Mouse (Mus musculus) embryonic facial prominence, embryonic 11.5 days (tissue): Measurements from ENCODE around the gene Ssrp1. TPM values are rescaled to one million over a fixed set of nuclear protein-coding genes. Genes with fewer than 3 reads are reported as not detected.

ENCODE experiments used
- ATAC-seq: fragments of 200-750 bp; cut with Nextera tagmentation; replicated peaks from 2 replicates; pipeline ENCODE4 v1.8.0; 2017; ENCODE audit warnings: low read depth; ENCODE audit not compliant: insufficient number of reproducible peaks, low FRiP score, low TSS enrichment
- DNase-seq: peaks from one replicate; pipeline ENCODE4 v3.0.0-alpha.2; 2015; ENCODE audit warnings: low spot score
- H3K27ac ChIP-seq: fragments of 300-500 bp; sonication (generic); replicated peaks from 2 replicates; pipeline ENCODE4 v1.5.1; 2014; ENCODE audit warnings: mild to moderate bottlenecking, low read depth, low read length, control low read depth
- H3K27me3 ChIP-seq: fragments of 300-500 bp; sonication (generic); 2 replicates; pipeline ENCODE4 v1.6.1; 2014; ENCODE audit warnings: mild to moderate bottlenecking, low read length, moderate library complexity, mixed read lengths; ENCODE audit not compliant: control insufficient read depth, insufficient read depth
- H3K36me3 ChIP-seq: fragments of 300-500 bp; sonication (generic); replicated peaks from 2 replicates; pipeline ENCODE4 v1.6.1; 2014; ENCODE audit warnings: low read depth, mild to moderate bottlenecking, low read length, moderate library complexity, mixed read lengths; ENCODE audit not compliant: control insufficient read depth, insufficient read depth
- H3K4me1 ChIP-seq: fragments of 300-500 bp; sonication (generic); 2 replicates; pipeline ENCODE4 v1.6.1; 2014; ENCODE audit warnings: low read length, mixed read lengths; ENCODE audit not compliant: control insufficient read depth, insufficient read depth
- H3K4me2 ChIP-seq: fragments of 300-500 bp; sonication (generic); 2 replicates; pipeline ENCODE4 v1.6.1; 2014; ENCODE audit warnings: low read depth, mild to moderate bottlenecking, control low read depth, low read length, moderate library complexity
- H3K4me3 ChIP-seq: fragments of 300-500 bp; sonication (generic); 2 replicates; pipeline ENCODE4 v1.5.1; 2014; ENCODE audit warnings: low read depth, low read length, control low read depth
- H3K9ac ChIP-seq: fragments of 300-500 bp; sonication (generic); replicated peaks from 2 replicates; pipeline ENCODE4 v1.6.1; 2014; ENCODE audit warnings: mild to moderate bottlenecking, control low read depth, low read length
- H3K9me3 ChIP-seq: fragments of 300-500 bp; sonication (generic); replicated peaks from 2 replicates; pipeline ENCODE4 v1.6.1; 2016; ENCODE audit warnings: mild to moderate bottlenecking, low read length, inconsistent platforms, mixed read lengths; ENCODE audit not compliant: control insufficient read depth
- WGBS: fragments of 180-500 bp; shearing (Covaris S2); extraction: QIAGEN DNeasy Blood & Tissue Kit; methylation state at CpG from one replicate; pipeline ENCODE4 v1.1.7; 2014; 5-methylcytosine and 5-hydroxymethylcytosine counted together
- polyA plus RNA-seq: library from polyadenylated mRNA; unstranded; fragments of >200 nt; fragmentation: Nextera tagmentation; extraction: Ambion mirVana; gene quantifications from 2 replicates; pipeline ENCODE4 v1.2.1, GENCODE M21; 2014

Ssrp1 gene
- polyA plus RNA-seq, 1 experiment from 2014 or later: 409 TPM

- no peaks in the 10 kb centered on the region for H3K36me3 ChIP-seq
- WGBS: 26% methylated on average over 4 of the region's 4 CpGs
- no peak overlapping the region for H3K4me2 ChIP-seq
- no peaks in the 10 kb centered on the region for H3K27me3 ChIP-seq
- no peaks in the 10 kb centered on the region for H3K4me1 ChIP-seq
- H3K27ac ChIP-seq: no peak overlapping the region
- ATAC-seq: no peak
- DNase-seq: peak; percentile 53
- no peak overlapping the region for H3K9ac ChIP-seq
- H3K4me3 ChIP-seq: no peak overlapping the region
- no peaks in the 10 kb centered on the region for H3K9me3 ChIP-seq
Observed at GRCm38 (mm10) chr2:85007729-85008128, 29.3 kb upstream of the Ssrp1 start.

DNA sequence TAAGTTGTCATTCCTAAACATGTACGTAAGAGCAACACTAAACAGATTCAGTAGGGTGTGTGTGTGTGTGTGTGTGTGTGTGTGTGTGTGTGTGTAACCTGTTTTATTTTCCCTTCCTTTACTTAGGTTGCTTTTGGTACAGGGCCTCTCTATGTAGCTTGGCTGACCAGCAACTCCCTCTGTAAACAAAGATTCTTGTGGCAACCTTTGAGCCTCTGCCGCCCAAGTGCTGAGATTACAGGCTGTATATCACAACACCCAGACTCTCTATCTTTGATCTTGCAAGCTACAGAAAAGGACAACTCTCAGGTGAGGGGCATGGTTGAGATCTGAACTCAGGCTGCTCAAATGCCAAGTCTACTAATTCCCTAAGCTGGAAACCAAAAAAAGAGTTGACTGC is 27.8 kb upstream of the Ssrp1 start:
- 79% methylated on average over 2 of the region's 2 CpGs for WGBS
- no peak overlapping the region for H3K4me2 ChIP-seq
- H3K36me3 ChIP-seq: no peaks in the 10 kb centered on the region
- DNase-seq (no peak), ATAC-seq (no peak)
- H3K27me3 ChIP-seq: no peaks in the 10 kb centered on the region
- H3K9me3 ChIP-seq: no peaks in the 10 kb centered on the region
- no peak overlapping the region for H3K9ac ChIP-seq
- H3K4me3 ChIP-seq: no peak overlapping the region
- H3K4me1 ChIP-seq: no peaks in the 10 kb centered on the region
- no peak overlapping the region for H3K27ac ChIP-seq

DNA sequence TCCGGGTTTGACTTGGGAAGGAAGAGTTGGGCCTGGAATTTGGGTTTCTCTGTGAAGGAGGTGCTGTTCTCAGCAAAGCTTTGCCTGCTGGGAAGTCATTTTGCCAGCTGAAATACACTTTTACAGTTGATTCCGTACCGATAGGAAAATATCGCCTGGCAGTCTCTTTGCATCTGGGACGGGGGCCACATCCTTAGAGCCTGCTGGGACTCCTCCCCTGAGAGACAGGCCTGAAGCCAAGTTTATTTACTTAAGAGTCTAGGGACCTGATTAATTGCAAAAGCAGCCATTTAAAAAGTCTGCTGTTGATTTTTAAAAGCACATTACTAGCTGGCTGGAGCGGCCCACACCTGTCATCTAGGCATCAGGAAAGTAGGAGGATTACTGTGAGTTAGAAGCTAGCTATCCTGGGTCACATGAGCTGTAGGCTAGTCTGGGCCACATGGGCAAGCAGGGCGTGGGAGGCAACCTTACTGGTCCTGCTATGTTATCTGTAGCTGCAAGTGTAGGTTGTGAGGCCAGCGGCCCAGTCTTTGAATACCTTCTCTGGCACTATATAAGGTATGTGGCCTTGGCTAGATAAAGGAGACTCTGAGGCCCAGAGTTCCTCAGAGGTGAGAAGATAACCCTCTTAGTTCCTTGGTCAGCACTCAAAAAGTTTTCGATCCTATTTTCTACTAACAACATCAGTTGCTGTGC is 25.0 kb upstream of the Ssrp1 start:
- no peak overlapping the region for H3K4me3 ChIP-seq
- no peaks in the 10 kb centered on the region for H3K9me3 ChIP-seq
- H3K27ac ChIP-seq: no peak overlapping the region
- no peaks in the 10 kb centered on the region for H3K27me3 ChIP-seq
- H3K36me3 ChIP-seq: no peaks in the 10 kb centered on the region
- no peaks in the 10 kb centered on the region for H3K4me1 ChIP-seq
- no peak overlapping the region for H3K9ac ChIP-seq
- WGBS: 65% methylated on average over 9 of the region's 9 CpGs
- no peak for ATAC-seq
- no peak overlapping the region for H3K4me2 ChIP-seq
- peak; percentile 1 for DNase-seq

GRCm38 (mm10) chr2:85012679-85013078 is 24.4 kb upstream of the Ssrp1 start:
- Histone ChIP-seq H3K4me1 (no peaks in the 10 kb centered on the region), H3K9ac (no peak overlapping the region), H3K9me3 (no peaks in the 10 kb centered on the region), H3K36me3 (no peaks in the 10 kb centered on the region), H3K4me3 (no peak overlapping the region), H3K27me3 (no peaks in the 10 kb centered on the region), H3K27ac (no peak overlapping the region), H3K4me2 (no peak overlapping the region)
- ATAC-seq (no peak), DNase-seq (no peak)
- 79% methylated on average over 14 of the region's 14 CpGs for WGBS

DNA sequence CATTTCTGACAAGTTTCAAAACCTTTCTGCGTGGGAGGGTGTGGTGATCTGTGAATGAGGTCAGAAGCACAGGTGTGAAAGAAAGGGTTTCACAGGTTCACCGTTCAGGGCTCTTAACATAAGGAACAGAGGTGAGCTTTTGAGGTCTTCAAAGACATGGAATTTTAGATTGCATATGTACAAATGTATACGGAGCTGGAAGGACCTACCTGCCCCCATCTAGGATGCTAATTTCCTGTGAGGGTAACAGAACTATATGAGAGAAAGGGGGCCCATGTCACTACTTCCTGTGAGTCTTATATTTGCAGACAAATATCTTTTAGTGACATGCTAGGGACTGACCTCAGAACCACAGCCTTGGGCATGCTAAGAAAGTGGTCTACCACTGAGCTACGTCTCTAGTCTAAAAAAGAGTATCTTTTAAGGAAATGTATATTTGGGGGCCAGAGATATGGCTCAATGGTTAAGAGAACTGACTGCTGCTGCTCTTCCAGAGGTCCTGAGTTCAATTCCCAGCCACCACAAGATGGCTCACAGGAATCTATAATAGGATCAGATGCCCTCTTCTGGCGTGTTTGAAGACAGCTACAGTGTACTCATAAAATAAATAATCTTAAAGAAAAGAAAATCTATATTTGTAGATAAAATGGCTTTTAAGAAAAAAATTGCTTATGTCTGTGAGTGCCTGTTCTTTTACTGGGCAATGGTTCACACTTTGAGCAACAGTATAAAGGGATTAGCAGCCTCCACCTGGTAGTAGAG is 23.0 kb upstream of the Ssrp1 start:
- H3K27me3 ChIP-seq: no peaks in the 10 kb centered on the region
- ATAC-seq: no peak

DNA sequence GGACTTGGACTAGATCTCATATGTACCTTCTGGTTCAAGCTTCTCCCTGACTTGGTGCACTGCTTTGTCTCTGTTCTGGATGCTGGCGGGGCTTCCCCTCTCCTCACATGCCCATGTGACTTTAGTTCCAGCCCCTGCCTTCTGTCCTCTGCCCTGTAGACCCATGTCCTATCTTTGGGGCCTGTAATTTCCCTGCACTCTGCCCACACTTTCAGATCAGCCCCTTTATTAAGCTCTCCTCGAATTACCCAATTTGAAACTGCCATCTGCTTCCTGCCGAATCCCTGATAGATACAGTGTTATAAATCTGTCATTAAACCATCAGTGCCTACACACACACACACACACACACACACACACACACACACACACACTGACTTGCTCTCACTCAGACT is 22.4 kb upstream of the Ssrp1 start:
- no peak overlapping the region for H3K9ac ChIP-seq
- no peaks in the 10 kb centered on the region for H3K36me3 ChIP-seq
- H3K27ac ChIP-seq: no peak overlapping the region
- ATAC-seq (no peak), DNase-seq (no peak)
- H3K4me1 ChIP-seq: no peaks in the 10 kb centered on the region
- 71% methylated on average over 3 of the region's 3 CpGs for WGBS
- no peak overlapping the region for H3K4me2 ChIP-seq
- no peaks in the 10 kb centered on the region for H3K9me3 ChIP-seq
- no peak overlapping the region for H3K4me3 ChIP-seq
- no peaks in the 10 kb centered on the region for H3K27me3 ChIP-seq

More for the DNA sequence above, 23.0 kb upstream of the Ssrp1 start:
- H3K9ac ChIP-seq: no peak overlapping the region
- H3K4me1 ChIP-seq: no peaks in the 10 kb centered on the region
- no peaks in the 10 kb centered on the region for H3K36me3 ChIP-seq
- WGBS: 82% methylated on average over 5 of the region's 5 CpGs
- no peaks in the 10 kb centered on the region for H3K9me3 ChIP-seq
- no peak overlapping the region for H3K4me3 ChIP-seq
- no peak overlapping the region for H3K27ac ChIP-seq
- no peak for DNase-seq
- H3K4me2 ChIP-seq: no peak overlapping the region

DNA sequence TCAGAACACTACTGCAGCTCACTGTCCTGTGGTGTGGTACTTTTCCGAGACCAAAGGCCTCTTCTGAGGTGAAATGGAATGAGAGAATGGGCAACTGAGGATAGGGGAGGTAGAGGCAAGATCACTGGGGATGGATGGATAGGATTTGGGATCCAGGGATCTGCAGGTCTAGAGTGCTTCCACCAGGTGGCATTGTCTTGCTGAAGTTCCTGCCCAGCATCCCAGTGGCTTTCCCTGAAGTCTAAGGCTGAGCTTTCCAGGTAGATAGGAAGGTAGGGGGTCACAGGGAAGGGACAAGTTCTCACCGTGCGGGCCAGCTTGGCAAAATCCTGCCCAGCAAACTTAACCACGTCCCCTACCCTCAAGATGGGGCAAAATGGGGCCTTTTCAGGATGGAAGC is 15.0 kb upstream of the Ssrp1 start:
- no peaks in the 10 kb centered on the region for H3K27me3 ChIP-seq
- no peaks in the 10 kb centered on the region for H3K36me3 ChIP-seq
- no peak overlapping the region for H3K27ac ChIP-seq
- peak; percentile 53 for DNase-seq
- 20% methylated on average over 4 of the region's 4 CpGs for WGBS
- ATAC-seq: no peak
- no peak overlapping the region for H3K9ac ChIP-seq
- H3K4me1 ChIP-seq: no peaks in the 10 kb centered on the region
- no peak overlapping the region for H3K4me2 ChIP-seq
- no peak overlapping the region for H3K4me3 ChIP-seq
- H3K9me3 ChIP-seq: no peaks in the 10 kb centered on the region

DNA sequence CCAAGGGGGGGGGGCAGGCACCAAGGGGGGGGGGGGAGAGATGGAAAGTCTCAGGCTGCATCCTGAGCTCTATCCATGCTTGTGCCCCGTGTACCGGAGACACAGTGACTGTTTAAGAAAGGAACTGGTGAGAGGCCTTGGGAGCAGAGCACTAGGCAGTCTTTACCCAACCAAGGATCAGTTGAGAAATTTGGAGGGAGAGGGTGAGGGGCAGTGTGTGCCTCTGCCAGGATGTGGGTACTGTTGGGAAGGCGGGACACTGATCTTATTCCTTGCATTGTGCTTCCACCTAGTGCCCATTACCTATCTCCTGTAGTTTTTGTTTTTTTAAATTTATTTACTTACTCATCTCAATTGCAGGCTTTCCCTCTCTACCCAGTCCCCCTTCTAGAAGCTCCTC is 10.9 kb upstream of the Ssrp1 start:
- DNase-seq (no peak), ATAC-seq (no peak)
- Histone ChIP-seq H3K4me3 (no peak overlapping the region), H3K9ac (no peak overlapping the region), H3K27ac (no peak overlapping the region), H3K36me3 (no peaks in the 10 kb centered on the region), H3K9me3 (no peaks in the 10 kb centered on the region), H3K27me3 (no peaks in the 10 kb centered on the region), H3K4me2 (no peak overlapping the region), H3K4me1 (no peaks in the 10 kb centered on the region)
- WGBS: 74% methylated on average over 3 of the region's 3 CpGs
